Mouse (Mus musculus): ENCODE data around the gene Psmg4.

The Psmg4 gene

GRCm38 (mm10) chr13:34162491-34163303 lies at the start of gene Psmg4:
Gene Psmg4 (plus strand): TSS chr13:34162964.
- peak; percentile 73 for DNase-seq (ENCODE audit: low read depth, low spot score)

GRCm38 (mm10) chr13:34113086-34113485 lies 49.7 kb upstream of the Psmg4 start:
- DNase-seq (ENCODE audit: low read depth, low spot score) = no peak

DNA sequence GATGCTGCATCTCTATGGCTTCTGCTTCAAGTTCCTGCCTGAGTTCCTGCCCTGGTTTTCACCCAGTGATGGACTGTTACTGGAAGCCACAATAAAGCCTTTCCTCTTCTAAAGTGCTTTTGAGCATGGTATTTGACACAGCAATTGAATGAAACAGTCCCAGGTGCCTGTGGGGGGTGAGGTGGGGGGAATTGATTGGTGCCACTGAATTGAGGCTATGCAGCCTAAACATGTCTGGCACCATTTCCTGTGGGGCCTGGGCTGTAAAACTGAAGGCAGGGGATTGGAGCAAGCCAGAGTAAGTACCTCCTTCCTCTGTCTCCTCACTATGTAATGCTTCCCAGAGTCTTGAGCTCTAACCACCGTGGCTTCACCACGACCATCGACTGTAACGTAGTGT lies 48.1 kb upstream of the Psmg4 start:
- no peak for DNase-seq (ENCODE audit: low read depth, low spot score)

- no peak for DNase-seq (ENCODE audit: low read depth, low spot score)
Observed at GRCm38 (mm10) chr13:34116508-34116907, 46.3 kb upstream of the Psmg4 start.

DNA sequence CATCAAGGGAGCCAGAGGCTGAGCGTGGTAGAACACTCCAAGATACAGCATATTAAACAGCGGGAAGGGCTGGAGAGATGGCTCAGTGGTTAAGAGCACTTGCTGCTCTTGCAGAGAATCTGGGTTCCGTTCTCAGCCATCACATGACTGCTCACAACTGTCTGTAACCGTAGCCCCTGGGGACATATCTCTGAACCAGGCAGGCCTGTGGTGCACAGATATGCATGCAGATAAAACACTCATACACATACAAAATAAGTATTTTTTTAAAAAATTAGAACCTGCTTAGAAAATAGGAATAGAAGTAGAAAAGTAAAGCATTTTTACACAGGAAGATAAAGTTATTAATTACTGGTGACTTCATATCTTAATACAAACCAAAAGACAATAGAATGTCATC lies 43.9 kb upstream of the Psmg4 start:
- no peak for DNase-seq (ENCODE audit: low read depth, low spot score)

GRCm38 (mm10) chr13:34119406-34119805 lies 43.4 kb upstream of the Psmg4 start:
- DNase-seq (ENCODE audit: low read depth, low spot score) = no peak

DNA sequence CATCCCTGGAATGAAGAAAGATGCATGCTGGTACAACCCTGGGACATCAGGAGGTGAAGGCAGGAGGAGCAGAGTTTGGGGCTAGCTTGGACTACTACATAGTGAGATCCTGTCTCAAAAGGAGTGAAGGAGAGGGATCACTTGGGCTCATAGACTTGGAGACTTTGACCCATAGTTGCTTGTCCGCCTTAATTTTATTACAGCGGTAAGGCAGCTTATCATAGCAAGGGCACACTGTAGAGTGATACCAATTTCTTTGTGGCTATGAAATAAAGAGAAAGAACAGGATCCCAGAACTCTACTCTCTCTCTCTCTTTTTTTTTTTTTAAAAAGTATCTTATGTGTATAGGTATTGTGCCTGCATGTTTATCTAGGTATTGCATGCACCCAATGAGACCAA lies 42.2 kb upstream of the Psmg4 start:
- no peak for DNase-seq (ENCODE audit: low read depth, low spot score)

DNA sequence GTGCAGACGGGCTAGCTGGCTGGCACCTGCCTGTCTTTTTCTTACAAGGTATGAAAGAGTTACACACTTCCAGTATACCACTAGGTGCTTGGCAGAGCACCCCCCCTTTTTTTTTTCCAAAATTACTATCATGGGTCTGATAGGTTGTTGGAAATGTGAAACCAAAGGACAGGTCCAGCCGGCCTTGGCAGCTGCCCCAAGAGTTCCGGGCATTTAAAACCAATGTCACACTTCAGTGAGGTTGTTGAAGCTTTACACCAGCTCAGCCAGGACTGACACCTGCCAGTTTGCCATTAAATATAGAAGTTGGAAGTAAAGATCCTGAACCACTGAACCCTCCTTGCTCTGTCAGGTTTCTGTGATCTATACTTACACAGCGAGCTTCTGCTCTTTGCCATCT lies 37.1 kb upstream of the Psmg4 start:
- DNase-seq (ENCODE audit: low read depth, low spot score) = no peak

DNA sequence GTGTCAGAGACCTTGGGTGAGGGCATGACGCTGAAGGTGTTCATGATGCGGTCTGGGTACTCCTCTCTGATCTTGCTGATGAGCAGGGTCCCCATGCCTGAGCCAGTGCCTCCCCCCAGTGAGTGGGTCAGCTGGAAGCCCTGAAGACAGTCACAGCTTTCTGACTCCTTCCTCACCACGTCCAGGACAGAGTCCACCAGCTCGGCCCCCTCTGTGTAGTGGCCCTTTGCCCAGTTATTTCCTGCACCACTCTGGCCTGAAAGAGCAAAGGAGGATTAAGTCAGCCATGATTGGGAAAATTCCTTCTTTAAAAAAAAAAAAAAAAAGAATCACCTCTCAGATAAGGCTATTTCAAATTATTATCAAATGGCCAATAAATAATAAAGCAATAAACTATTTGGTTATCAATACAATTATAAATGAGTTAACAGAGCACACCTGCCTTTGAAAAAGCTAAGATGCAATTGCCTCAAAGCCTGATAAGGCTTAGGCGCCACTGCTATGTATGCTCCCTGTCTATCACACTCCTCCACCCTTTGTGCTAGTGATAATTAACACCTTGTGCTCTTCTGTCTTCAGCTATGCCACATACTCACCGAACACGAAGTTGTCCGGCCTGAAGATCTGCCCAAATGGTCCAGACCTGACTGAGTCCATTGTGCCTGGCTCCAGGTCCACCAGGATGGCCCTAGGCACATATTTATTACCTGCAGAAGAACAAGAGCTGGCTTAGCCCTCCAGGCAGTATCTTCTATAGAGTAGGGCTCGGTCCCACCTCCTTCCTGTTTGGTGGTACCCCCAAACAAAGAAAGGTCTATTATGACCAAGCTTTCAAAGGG lies 34.3 kb upstream of the Psmg4 start:
- no peak for DNase-seq (ENCODE audit: low read depth, low spot score)

DNA sequence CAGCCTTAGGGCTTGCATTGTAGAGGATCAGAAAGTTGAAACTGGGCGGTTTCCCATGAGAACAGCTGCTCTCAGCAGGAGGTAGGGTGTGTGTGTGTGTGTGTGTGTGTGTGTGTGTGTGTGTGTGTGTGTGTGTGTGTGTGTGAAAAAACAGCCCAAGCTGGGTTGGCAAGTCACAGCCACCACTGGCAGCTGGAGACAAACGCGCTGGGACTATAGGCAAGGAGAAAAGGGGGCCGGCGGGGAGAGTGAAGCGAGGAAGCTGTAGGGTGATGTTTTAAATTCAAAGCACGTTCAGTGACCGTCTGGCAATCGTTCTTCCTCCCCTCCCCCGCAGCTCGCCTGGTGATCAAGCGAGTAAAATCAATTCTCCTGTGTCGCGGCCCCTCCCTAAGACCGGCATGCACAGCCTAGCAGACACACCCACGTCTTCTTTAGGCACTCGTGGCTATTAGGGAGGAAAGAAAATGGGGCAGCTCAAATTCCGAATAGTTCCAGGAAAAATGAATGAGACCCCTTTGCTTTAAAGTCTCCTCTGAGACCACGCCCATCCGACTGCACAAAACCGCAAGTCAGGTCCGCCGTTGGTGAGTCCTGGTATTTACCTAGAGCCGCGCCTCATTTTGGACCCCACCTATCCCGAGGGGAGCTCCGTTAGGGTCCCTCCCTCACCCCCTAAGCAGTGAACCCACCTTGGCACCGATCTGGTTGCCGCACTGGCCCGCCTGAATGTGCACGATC lies 33.1 kb upstream of the Psmg4 start:
- DNase-seq (ENCODE audit: low read depth, low spot score) = peak; percentile 84

DNA sequence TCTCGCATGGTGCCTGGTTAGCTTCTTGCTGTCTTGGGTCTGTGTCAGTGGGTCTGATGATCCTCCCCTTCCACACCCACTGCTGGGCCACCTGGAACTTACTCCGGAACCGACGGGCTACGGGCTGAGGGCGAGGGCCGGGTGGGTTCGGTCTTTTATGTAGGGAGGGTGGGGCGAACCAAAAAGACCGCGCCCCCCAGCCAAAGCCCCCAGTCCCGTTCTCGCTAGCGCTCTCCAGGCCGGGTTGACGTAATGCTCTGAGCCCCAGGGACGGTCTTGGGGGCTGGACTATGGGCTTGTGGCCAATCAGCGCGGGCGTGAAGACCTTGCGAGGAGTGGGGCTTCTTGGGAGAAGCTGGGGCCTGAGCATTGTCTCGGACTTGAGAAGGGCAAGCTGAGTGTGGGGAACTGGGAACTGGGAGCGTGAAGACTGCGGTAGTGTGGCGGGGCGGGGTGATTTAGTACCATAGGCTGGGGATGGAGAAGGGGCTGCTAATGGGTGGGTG lies 32.5 kb upstream of the Psmg4 start, which contains the start of gene Tubb2b:
Gene Tubb2b (minus strand): TSS at position 241 of the 506 bp plus-strand sequence.
- peak; percentile 88 for DNase-seq (ENCODE audit: low read depth, low spot score)

DNA sequence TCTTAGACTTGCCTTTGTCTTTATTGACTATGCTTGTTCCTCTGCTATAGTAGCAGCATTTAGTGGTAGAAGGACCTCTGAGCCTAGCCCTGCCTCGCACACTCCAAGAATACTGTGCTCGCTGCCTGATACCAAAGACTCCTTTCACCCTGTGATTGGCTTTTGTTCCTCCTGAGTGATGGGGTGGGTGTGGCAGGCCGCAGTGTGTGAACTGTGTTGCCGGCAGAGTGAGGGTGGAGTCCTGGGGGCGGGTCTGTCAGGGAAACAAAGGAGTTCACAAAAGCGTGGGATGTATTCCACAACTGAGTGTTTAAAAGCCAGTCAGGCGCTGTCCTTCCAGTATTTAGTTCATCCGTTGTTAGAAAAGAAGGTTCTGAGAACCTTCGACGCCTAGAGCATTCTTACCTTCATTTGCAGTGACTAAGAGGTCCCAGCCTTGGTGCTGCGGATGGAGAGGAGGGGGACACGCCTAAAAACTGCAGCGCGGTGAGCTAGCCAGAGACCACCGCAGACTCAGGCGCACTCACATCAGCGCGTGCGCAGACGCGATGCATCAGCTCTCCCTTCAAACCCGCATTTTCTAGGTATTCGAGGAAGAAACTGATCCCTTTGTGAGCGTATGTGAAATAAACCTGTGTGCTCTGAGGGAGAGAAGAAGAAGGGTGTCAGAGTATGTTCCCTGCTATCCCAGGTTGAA lies 31.6 kb upstream of the Psmg4 start:
- peak; percentile 85 for DNase-seq (ENCODE audit: low read depth, low spot score)

GRCm38 (mm10) chr13:34131708-34132060 lies 31.1 kb upstream of the Psmg4 start:
- DNase-seq (ENCODE audit: low read depth, low spot score) = peak; percentile 68

GRCm38 (mm10) chr13:34132299-34132698 lies 30.5 kb upstream of the Psmg4 start:
- DNase-seq (ENCODE audit: low read depth, low spot score) = no peak

GRCm38 (mm10) chr13:34132875-34133274 lies 29.9 kb upstream of the Psmg4 start:
- no peak for DNase-seq (ENCODE audit: low read depth, low spot score)

- no peak for DNase-seq (ENCODE audit: low read depth, low spot score)
Observed at GRCm38 (mm10) chr13:34133326-34134071, 29.3 kb upstream of the Psmg4 start.

DNA sequence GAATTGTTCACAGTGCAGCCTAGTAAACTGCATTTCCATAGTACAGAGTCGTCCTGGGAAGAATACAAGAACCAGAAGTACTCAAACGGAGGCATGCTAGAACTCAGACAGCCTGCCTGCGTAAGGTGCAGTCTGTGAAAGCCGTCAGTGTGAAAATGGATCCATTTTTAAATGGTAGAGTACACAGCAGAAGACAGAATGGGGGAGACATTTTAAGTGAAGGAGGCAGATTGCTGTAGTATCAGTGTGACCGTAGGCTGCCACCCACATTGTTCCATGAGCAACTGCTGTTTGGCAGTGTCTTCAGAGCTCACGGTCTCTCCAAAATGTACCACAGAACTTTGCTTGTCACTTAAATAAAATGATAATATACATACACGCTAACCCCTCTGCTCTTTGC lies 28.5 kb upstream of the Psmg4 start:
- DNase-seq (ENCODE audit: low read depth, low spot score) = no peak

- no peak for DNase-seq (ENCODE audit: low read depth, low spot score)
Observed at GRCm38 (mm10) chr13:34136605-34137004, 26.2 kb upstream of the Psmg4 start.

DNA sequence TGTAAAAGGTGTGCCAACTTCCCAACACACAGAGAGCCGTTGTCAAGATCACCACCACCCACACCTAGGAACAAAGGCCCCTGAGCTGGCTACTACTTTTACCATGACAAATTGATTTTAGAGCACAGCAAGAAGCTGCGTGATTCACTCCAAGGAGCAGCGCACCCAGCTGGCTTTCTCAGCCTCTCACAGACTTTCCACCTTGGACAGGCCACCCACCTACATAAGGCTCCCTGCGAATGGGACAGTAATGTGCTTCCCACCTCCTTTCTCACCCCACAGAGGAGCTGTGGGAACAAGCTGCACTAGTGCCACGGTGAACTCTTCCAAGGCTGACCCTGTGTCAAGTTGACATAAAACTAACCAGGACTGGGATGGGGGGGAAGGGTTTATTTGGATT lies 19.4 kb upstream of the Psmg4 start:
- no peak for DNase-seq (ENCODE audit: low read depth, low spot score)

GRCm38 (mm10) chr13:34146916-34147315 lies 15.8 kb upstream of the Psmg4 start:
- DNase-seq (ENCODE audit: low read depth, low spot score) = no peak

GRCm38 (mm10) chr13:34148181-34148580 lies 14.6 kb upstream of the Psmg4 start:
- no peak for DNase-seq (ENCODE audit: low read depth, low spot score)

All from WW6 (cell line).